Mouse (Mus musculus) neural tube, embryonic 13.5 days (tissue): ENCODE measurements around the gene Tmem255b. TPM values are rescaled to one million over a fixed set of nuclear protein-coding genes. Genes with fewer than 3 reads are reported as not detected.

Experiments used
- ATAC-seq: fragments of 200-750 bp; cut with Nextera tagmentation; 2 replicates; pipeline ENCODE4 v1.8.0; 2017; ENCODE audit warnings: low read depth, mild to moderate bottlenecking, moderate TSS enrichment, moderate library complexity
- H3K27ac ChIP-seq: fragments of 300-500 bp; sonication (generic); replicated peaks from 2 replicates; pipeline ENCODE4 v1.5.1; 2015; ENCODE audit warnings: moderate library complexity, mild to moderate bottlenecking, inconsistent platforms
- H3K27me3 ChIP-seq: fragments of 300-500 bp; sonication (generic); 2 replicates; pipeline ENCODE4 v1.6.1; 2015; ENCODE audit warnings: mild to moderate bottlenecking, inconsistent platforms
- H3K36me3 ChIP-seq: fragments of 300-500 bp; sonication (generic); 2 replicates; pipeline ENCODE4 v1.6.1; 2015; ENCODE audit warnings: mild to moderate bottlenecking, inconsistent platforms
- H3K4me1 ChIP-seq: fragments of 300-500 bp; sonication (generic); replicated peaks from 2 replicates; pipeline ENCODE4 v1.6.1; 2015; ENCODE audit warnings: inconsistent platforms
- H3K4me2 ChIP-seq: fragments of 300-500 bp; sonication (generic); 2 replicates; pipeline ENCODE4 v1.6.1; 2015; ENCODE audit warnings: inconsistent platforms, mild to moderate bottlenecking, moderate library complexity
- H3K4me3 ChIP-seq: fragments of 300-500 bp; sonication (generic); 2 replicates; pipeline ENCODE4 v1.5.1; 2015; ENCODE audit warnings: mild to moderate bottlenecking, inconsistent platforms
- H3K9ac ChIP-seq: fragments of 300-500 bp; sonication (generic); 2 replicates; pipeline ENCODE4 v1.6.1; 2015; ENCODE audit warnings: moderate library complexity, mild to moderate bottlenecking, inconsistent platforms
- H3K9me3 ChIP-seq: fragments of 300-500 bp; sonication (generic); 2 replicates; pipeline ENCODE4 v1.6.1; 2016; ENCODE audit warnings: inconsistent platforms
- WGBS: fragments of 180-500 bp; shearing (Covaris S2); methylation state at CpG from one replicate; pipeline ENCODE4 v1.1.7; 2015; 5-methylcytosine and 5-hydroxymethylcytosine counted together
- polyA plus RNA-seq: library from polyadenylated mRNA; unstranded; fragments of >200 nt; fragmentation: Nextera tagmentation; extraction: Ambion mirVana; gene quantifications from 2 replicates; pipeline ENCODE4 v1.2.1, GENCODE M21; 2015

Gene Tmem255b
- polyA plus RNA-seq, 1 experiment from 2014 or later = 0.68 TPM

DNA sequence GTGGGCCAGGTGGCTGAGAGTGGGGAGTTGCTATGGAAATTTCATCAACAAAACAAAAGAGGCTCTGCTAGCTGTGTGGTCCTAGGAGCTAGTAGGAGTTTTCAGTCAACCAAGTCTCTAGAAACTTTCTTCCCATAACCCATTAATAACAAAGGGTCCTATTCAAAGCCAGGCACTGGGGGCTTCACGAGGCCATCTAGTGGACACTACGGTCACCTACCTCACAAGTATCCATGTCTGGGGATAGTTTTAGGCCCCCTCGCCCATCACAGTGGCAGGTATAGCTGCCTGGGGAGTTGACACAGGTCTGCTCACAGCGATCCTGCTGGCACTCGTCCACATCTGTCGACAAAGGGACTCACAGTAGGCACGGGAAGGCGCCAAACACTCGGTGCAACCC is 40.9 kb downstream of the Tmem255b start:
- Histone ChIP-seq H3K27me3 (no peaks in the 10 kb centered on the region), H3K4me1 (no peaks in the 10 kb centered on the region), H3K36me3 (peaks cover 4% of the 10 kb centered on the region; the same call in 1 of the 2 replicates), H3K27ac (no peak overlapping the region), H3K4me3 (no peak overlapping the region), H3K9me3 (no peaks in the 10 kb centered on the region), H3K9ac (no peak overlapping the region), H3K4me2 (no peak overlapping the region)
- ATAC-seq = no peak
- WGBS = 58% methylated on average over 9 of the region's 9 CpGs

DNA sequence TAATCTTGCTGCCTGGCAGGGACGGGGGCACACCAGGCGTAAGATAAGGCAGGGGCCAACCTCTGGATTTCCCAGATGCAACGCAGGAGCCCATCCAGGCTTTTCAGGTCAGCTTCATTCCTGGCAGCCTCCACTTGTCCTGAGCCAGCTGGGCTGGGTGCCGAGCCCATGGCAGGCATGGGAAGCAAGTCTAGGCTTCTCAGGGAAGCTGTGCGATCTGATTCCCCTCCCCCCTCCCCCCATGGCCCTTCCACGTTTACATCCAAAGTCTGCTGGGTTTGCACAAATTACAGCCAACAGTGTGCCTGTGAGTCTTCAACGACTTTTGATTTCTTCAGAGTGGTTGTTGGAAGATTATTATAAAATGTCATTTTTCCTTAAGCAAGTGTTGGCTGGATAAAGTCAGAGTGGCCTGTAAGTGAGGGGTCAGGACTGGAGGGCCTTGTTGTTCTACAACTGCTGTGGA is 46.1 kb downstream of the Tmem255b start:
- no peaks in the 10 kb centered on the region for H3K9me3 ChIP-seq
- ATAC-seq = no peak
- H3K27me3 ChIP-seq = no peaks in the 10 kb centered on the region
- no peak overlapping the region for H3K27ac ChIP-seq
- H3K4me1 ChIP-seq = no peaks in the 10 kb centered on the region
- H3K4me2 ChIP-seq = no peak overlapping the region
- no peak overlapping the region for H3K9ac ChIP-seq
- H3K36me3 ChIP-seq = no peaks in the 10 kb centered on the region; the same call in 1 of the 2 replicates
- 88% methylated on average over 7 of the region's 7 CpGs for WGBS
- no peak overlapping the region for H3K4me3 ChIP-seq

DNA sequence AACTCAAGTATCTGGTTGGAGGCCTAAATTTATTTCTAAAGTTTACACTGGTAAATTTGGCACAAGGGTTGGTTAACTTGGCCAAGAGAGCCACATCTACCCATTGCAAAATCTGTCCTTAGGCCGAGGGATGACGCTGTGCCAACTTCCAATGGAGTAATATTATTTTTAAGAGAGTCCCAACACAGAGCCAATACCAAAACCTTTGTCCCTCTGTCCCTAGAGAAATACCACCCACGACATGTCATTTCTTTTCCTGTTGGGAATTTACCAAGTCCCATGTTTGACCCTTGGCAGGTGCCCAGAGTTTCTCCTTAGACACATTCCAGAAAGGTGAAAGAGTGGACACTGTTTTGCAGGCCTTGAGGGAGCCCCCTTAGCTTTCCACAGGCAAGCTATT is 46.6 kb downstream of the Tmem255b start:
- Histone ChIP-seq H3K9ac (no peak overlapping the region), H3K4me2 (no peak overlapping the region), H3K9me3 (no peaks in the 10 kb centered on the region), H3K36me3 (no peaks in the 10 kb centered on the region; the same call in 1 of the 2 replicates), H3K27ac (no peak overlapping the region), H3K4me3 (no peak overlapping the region), H3K27me3 (no peaks in the 10 kb centered on the region), H3K4me1 (no peaks in the 10 kb centered on the region)
- 96% methylated on average over 3 of the region's 3 CpGs for WGBS
- no peak for ATAC-seq

DNA sequence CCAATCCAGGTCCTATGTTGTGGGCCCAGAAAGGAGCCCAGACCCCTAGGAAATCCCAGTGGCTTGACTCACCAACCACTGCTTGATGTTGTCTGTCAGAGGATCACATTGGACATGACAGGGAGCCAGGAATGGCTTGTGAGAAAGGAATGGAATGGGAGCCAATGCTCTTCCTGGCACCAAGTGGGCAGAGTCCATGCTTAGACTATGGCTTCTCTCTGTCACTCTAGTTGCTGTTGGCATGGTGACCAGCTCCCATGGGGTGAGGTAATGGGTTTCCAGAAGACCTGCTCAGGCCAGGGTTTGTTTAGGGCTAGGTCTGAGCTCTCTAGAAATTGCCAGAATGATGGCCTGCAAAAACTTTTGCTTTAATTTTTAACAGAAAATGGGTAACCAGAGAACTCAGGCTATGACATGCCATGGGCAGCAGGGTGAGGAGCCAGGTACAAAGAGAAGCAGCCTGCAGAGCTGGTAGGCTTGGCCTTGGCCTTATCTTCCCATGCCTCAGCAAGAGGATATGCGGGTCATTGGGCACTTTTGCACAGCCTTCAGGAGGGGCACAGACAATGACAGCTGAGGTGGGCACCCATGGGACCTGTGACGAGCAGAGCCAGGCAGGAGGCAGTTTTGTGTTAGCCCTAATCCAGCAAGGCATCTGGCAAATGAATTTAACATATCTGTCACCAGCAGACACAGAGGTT is 47.3 kb downstream of the Tmem255b start:
- Histone ChIP-seq H3K9ac (no peak overlapping the region), H3K27me3 (no peaks in the 10 kb centered on the region), H3K27ac (no peak overlapping the region), H3K4me3 (no peak overlapping the region), H3K36me3 (no peaks in the 10 kb centered on the region; the same call in 1 of the 2 replicates), H3K9me3 (no peaks in the 10 kb centered on the region), H3K4me2 (no peak overlapping the region), H3K4me1 (no peaks in the 10 kb centered on the region)
- no peak for ATAC-seq
- WGBS = 75% methylated on average over 2 of the region's 2 CpGs

DNA sequence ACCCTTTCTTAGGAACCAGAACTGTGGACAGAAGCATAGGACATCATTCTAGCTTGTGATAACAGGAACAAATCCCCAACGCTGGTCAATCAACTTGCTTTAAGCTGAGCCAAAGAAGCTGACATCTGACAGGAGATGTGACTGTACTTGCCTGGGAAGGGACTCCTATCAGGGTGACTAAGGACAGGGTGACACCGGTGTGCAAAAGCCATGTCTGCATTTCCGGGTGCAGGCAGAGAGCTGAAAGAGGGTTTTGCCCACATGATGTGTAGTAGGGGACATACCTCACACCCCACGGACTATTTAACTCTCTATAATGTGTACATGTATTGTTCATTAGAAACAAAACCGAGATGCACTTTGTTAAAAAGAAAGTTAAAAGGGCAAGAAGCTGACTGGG is 48.2 kb downstream of the Tmem255b start:
- Histone ChIP-seq H3K4me3 (no peak overlapping the region), H3K9ac (no peak overlapping the region), H3K36me3 (no peaks in the 10 kb centered on the region; the same call in 1 of the 2 replicates), H3K9me3 (no peaks in the 10 kb centered on the region), H3K4me2 (no peak overlapping the region), H3K27me3 (no peaks in the 10 kb centered on the region), H3K27ac (no peak overlapping the region), H3K4me1 (no peaks in the 10 kb centered on the region)
- WGBS = 86% methylated on average over 5 of the region's 5 CpGs
- no peak for ATAC-seq

DNA sequence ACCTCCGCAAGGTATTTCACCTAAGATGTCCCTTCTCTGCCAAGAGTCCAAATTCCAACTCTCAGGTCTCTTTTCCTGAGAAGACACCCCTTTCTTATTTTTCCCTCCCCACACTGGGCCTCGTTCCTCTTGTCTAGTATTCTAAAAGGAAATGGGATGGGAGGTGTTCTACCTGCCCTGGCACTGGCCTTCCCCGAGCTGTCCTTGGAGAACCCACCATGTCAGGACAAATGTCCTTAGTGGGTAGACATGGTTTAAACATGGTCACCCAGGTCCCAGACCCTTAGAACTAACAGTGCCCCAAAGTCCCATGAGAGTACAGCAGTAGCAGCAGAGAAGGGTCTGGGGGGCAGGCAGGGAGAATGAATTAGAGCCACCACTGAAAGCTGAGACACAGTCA is 54.4 kb downstream of the Tmem255b start:
- Histone ChIP-seq H3K36me3 (no peaks in the 10 kb centered on the region; the same call in 1 of the 2 replicates), H3K9ac (no peak overlapping the region), H3K4me1 (peaks cover 36% of the 10 kb centered on the region), H3K4me3 (no peak overlapping the region), H3K4me2 (no peak overlapping the region), H3K27me3 (peaks cover 20% of the 10 kb centered on the region), H3K9me3 (no peaks in the 10 kb centered on the region), H3K27ac (no peak overlapping the region)
- WGBS = 89% methylated on average over 3 of the region's 3 CpGs
- ATAC-seq = no peak

DNA sequence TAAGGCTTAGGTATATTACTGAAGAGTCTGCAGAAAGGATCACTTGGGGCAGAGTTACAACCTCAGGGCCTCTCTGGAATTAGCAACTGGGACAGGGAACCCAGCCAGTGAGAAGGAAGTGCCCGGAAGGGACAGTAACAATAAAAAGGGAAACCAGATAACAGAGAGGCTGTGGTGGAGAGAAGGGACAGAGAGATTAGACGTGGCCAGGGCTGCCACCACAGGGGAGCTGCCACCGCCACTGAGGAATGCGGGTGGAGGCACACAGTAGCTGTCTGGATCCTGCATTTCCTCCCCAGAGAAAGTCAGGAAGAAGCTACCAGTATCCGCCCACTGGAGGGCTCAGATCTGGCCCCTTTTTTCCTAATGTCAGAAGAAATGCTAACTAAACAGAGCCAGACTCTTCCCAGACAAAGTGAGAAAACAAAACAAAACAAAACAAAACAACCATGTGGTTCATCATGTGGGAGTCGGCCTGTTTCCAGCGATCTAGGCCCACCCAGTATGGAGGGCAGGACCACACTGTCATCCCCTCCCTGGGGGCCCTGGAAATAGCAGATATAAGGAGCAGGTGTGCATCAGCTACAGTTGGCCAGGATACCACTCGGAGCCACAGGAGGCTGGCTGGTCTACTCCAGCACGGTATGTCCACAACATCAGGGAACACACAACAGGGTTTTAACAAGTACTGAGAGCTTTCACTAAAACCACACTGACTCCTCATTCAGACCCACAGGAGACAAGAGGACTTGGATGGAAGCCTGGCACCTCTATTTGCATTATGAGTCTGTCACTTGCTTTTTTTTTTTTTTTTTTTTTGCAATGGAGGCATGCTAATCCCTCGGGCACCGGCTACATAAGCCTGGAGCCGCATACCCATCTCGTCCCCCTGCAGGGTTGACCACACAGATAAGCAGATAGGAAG is 55.3 kb downstream of the Tmem255b start:
- H3K27me3 ChIP-seq = peaks cover 28% of the 10 kb centered on the region
- H3K27ac ChIP-seq = no peak overlapping the region
- no peak for ATAC-seq
- H3K36me3 ChIP-seq = no peaks in the 10 kb centered on the region
- H3K4me2 ChIP-seq = no peak overlapping the region
- no peak overlapping the region for H3K9ac ChIP-seq
- 47% methylated on average over 13 of the region's 13 CpGs for WGBS
- H3K4me3 ChIP-seq = no peak overlapping the region
- no peaks in the 10 kb centered on the region for H3K9me3 ChIP-seq
- H3K4me1 ChIP-seq = peaks cover 36% of the 10 kb centered on the region

DNA sequence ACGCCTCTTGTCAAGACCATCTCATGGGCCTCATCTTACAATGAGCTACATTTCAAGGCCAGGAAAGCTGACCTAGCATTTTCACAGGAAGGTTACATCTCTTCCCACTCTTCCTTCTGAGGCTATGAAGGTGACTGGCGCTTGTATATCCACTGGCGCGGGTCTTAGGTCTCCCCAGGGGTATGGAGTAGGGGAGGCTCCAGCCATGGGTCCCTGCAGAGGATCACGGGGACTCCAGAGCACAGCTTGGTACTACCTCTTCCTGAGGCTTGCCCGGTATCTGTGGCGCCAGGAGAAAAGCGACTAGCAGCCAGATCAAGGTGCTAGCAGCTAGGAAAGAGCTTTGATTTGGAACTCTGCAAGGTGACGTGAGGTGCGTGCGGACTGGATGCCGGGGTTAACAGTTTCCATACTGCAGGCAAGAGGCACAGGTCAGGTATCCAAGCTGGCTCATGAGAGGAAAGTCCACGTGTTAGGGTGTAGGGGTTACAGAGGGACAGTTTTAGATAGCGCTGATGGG is 56.6 kb downstream of the Tmem255b start:
- no peak overlapping the region for H3K9ac ChIP-seq
- WGBS = 87% methylated on average over 14 of the region's 14 CpGs
- no peak overlapping the region for H3K4me3 ChIP-seq
- peaks cover 36% of the 10 kb centered on the region for H3K4me1 ChIP-seq
- H3K27me3 ChIP-seq = peaks cover 33% of the 10 kb centered on the region
- H3K4me2 ChIP-seq = no peak overlapping the region
- ATAC-seq = no peak
- H3K36me3 ChIP-seq = no peaks in the 10 kb centered on the region
- H3K27ac ChIP-seq = no peak overlapping the region
- H3K9me3 ChIP-seq = no peaks in the 10 kb centered on the region

DNA sequence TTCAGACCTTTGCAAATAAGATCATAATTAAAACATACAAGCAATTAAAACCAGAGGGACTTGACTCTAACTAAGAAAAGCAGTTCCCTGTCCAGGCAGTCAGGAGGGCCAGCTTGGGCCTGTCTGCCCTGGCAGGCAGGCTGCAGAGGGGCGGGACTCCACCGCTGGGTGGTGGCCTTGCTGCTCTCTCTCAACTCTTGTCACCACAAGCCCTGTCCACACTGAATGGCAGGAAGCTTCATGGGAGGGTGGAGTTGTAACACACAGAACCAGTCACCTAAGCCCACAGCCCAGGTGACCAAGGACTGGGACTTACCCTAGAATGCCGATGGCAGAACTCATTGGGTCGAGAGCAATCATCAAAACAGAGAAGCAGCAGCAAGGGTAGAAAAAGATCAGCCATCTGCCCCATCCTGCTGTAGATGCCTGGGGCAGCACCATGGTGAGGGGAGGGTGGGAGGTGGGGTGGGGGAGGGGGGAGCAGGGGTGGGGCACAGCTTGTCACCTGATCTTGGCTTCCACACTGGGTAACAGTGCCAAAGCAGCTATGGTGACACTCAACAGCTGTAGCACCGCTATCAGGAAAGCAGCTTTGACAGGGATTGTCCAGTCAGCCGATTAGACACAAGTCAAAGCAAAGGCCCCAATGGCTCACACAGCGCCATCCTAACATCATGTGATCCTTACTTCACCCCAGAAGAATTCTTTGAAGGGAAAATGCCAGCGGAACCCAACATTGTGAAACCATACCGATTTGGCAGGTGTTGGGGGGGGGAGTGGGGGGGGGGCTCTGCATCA is 57.4 kb downstream of the Tmem255b start:
- Histone ChIP-seq H3K4me2 (peak overlapping the region; percentile 82; the same call in 1 of the 2 replicates), H3K9me3 (no peaks in the 10 kb centered on the region), H3K4me3 (no peak overlapping the region), H3K9ac (no peak overlapping the region), H3K4me1 (peaks cover 36% of the 10 kb centered on the region), H3K36me3 (no peaks in the 10 kb centered on the region), H3K27me3 (peaks cover 33% of the 10 kb centered on the region), H3K27ac (no peak overlapping the region)
- ATAC-seq = peak; percentile 11; the same call in 1 of the 2 replicates
- 61% methylated on average over 9 of the region's 9 CpGs for WGBS

DNA sequence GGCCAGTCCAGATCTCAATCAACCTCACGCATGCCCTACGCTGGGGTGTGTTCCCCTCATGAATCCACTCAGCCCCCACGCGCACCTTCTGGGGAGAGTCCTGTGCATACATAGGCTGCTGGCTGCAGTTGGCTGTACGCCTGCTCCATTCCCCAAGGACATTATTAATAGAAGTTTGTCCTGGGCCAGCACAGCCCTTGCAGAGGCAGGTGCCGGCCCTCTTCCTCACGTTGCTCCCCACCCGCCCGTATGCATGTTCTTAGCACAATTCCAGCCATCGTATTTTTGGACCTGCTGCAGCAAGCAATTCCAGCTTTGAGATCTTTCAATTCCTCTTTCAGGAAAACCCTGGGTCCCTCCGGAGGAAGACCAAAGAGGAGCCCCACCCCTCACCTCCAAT is 58.0 kb downstream of the Tmem255b start:
- H3K4me3 ChIP-seq = peak overlapping the region; percentile 65; the same call in 1 of the 2 replicates
- 52% methylated on average over 11 of the region's 11 CpGs for WGBS

DNA sequence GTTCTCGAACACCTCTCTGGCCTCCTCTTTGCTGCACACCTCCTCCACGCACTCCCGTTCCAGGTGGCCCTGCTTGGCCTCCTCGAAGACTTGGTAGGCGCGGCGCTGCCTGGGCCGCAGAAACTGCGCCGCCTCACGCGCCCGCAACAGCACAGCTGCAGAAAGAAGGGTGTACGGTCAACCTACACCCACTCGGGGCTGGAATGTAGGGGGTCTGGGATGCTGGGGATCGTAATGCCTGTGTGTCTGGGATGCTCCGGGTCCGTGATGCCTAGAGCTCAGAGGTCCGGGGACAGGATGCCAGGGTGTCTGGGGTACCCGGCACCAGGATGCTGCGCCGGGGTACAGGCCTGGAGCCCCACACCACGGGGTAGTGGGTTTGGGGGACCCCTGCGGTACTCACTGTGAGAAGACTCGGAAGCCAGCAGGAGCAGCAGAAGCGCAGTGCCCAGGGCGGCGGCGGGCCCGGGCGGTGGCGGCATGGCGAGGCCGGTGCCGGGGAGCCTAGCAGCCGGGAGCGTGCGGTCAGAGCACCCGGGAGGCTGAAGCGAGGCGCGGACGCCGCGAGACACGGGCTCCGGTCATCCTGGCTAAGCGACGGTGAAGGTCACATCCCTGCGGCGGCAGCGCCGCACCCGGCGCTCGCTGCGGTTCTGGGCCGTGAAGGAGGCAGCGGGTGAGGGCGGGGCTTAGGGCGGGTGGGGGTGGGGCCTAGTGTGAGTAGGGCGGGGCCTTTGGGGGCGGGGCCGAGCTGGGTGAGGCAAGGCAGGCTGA is 59.1 kb downstream of the Tmem255b start, which contains the start of gene Gas6:
Gas6 (minus strand) TSS at position 633 of the 774 bp plus-strand sequence.
- Histone ChIP-seq H3K4me3 (peak within 1 kb of the TSS; percentile 65), H3K9me3 (no peaks in the 10 kb centered on the region), H3K27ac (peak within 1 kb of the TSS; percentile 42; the same call in 1 of the 2 replicates), H3K36me3 (no peaks in the 10 kb centered on the region), H3K9ac (peak within 1 kb of the TSS; percentile 77), H3K4me1 (peaks cover 36% of the 10 kb centered on the region), H3K4me2 (peak within 1 kb of the TSS; percentile 82), H3K27me3 (peaks cover 33% of the 10 kb centered on the region)
- peak; percentile 87 for ATAC-seq
- 1% methylated on average over 64 of the region's 64 CpGs for WGBS

More for the DNA sequence above, 58.0 kb downstream of the Tmem255b start:
- Histone ChIP-seq H3K27ac (no peak overlapping the region), H3K9ac (no peak overlapping the region), H3K36me3 (no peaks in the 10 kb centered on the region), H3K9me3 (no peaks in the 10 kb centered on the region), H3K4me1 (peaks cover 36% of the 10 kb centered on the region), H3K4me2 (peak overlapping the region; percentile 82), H3K27me3 (peaks cover 33% of the 10 kb centered on the region)
- ATAC-seq = peak; percentile 9; the same call in 1 of the 2 replicates
